Mouse (Mus musculus): ENCODE measurements around the gene Ptchd4. TPM values are rescaled to one million over a fixed set of nuclear protein-coding genes. Genes with fewer than 3 reads are reported as not detected.

Gene Ptchd4
- polyA plus RNA-seq, 1 experiment from 2014 or later, result 0.08 TPM

GRCm38 (mm10) chr17:42304262-42304661, 11.5 kb upstream of the Ptchd4 start:
- Histone ChIP-seq H3K36me3 (ENCODE audit: control insufficient read depth, insufficient read depth) (no peaks in the 10 kb centered on the region), H3K4me3 (ENCODE audit: low read length) (no peak overlapping the region), H3K4me1 (ENCODE audit: control insufficient read depth, insufficient read depth, low read length) (no peaks in the 10 kb centered on the region), H3K9me3 (replicated peaks; ENCODE audit: control insufficient read depth, low read length) (0 out of 2 replicates have a peak, but pooled peaks cover 2% of the 10 kb centered on the region), H3K27me3 (ENCODE audit: control insufficient read depth, insufficient read depth, low read length) (no peaks in the 10 kb centered on the region), H3K27ac (ENCODE audit: low read length) (no peak overlapping the region), H3K4me2 (ENCODE audit: low read depth, low read length) (no peak overlapping the region), H3K9ac (ENCODE audit: low read length) (no peak overlapping the region)
- ATAC-seq (replicated peaks; ENCODE audit: extremely low read depth, insufficient read depth, low FRiP score), result no peak
- WGBS, result 57% methylated on average over 4 of the region's 4 CpGs

- ATAC-seq (replicated peaks; ENCODE audit: extremely low read depth, insufficient read depth, low FRiP score), result no peak
- H3K4me2 ChIP-seq (ENCODE audit: low read depth, low read length), result no peak overlapping the region
- WGBS, result 86% methylated on average over 1 of the region's 1 CpGs
Observed at GRCm38 (mm10) chr17:42307001-42307400, 8.7 kb upstream of the Ptchd4 start.

GRCm38 (mm10) chr17:42310136-42310535, 5.6 kb upstream of the Ptchd4 start:
- Histone ChIP-seq H3K4me1 (ENCODE audit: control insufficient read depth, insufficient read depth, low read length) (no peaks in the 10 kb centered on the region), H3K27me3 (ENCODE audit: control insufficient read depth, insufficient read depth, low read length) (no peaks in the 10 kb centered on the region; the same call in 1 of the 2 replicates), H3K36me3 (ENCODE audit: control insufficient read depth, insufficient read depth) (no peaks in the 10 kb centered on the region), H3K4me3 (ENCODE audit: low read length) (no peak overlapping the region), H3K4me2 (ENCODE audit: low read depth, low read length) (no peak overlapping the region), H3K9ac (ENCODE audit: low read length) (no peak overlapping the region), H3K27ac (ENCODE audit: low read length) (no peak overlapping the region), H3K9me3 (replicated peaks; ENCODE audit: control insufficient read depth, low read length) (0 out of 2 replicates have a peak, but pooled peaks cover 2% of the 10 kb centered on the region)
- no peak for ATAC-seq (replicated peaks; ENCODE audit: extremely low read depth, insufficient read depth, low FRiP score)

More at GRCm38 (mm10) chr17:42307001-42307400, 8.7 kb upstream of the Ptchd4 start:
- Histone ChIP-seq H3K9me3 (replicated peaks; ENCODE audit: control insufficient read depth, low read length) (0 out of 2 replicates have a peak, but pooled peaks cover 2% of the 10 kb centered on the region), H3K36me3 (ENCODE audit: control insufficient read depth, insufficient read depth) (no peaks in the 10 kb centered on the region), H3K4me3 (ENCODE audit: low read length) (no peak overlapping the region), H3K9ac (ENCODE audit: low read length) (no peak overlapping the region), H3K27me3 (ENCODE audit: control insufficient read depth, insufficient read depth, low read length) (no peaks in the 10 kb centered on the region), H3K27ac (ENCODE audit: low read length) (no peak overlapping the region), H3K4me1 (ENCODE audit: control insufficient read depth, insufficient read depth, low read length) (no peaks in the 10 kb centered on the region)

- no peak overlapping the region for H3K27ac ChIP-seq (ENCODE audit: low read length)
- peaks cover 3% of the 10 kb centered on the region; the same call in 1 of the 2 replicates for H3K4me1 ChIP-seq (ENCODE audit: control insufficient read depth, insufficient read depth, low read length)
- H3K27me3 ChIP-seq (ENCODE audit: control insufficient read depth, insufficient read depth, low read length), result peaks cover 13% of the 10 kb centered on the region
- ATAC-seq (replicated peaks; ENCODE audit: extremely low read depth, insufficient read depth, low FRiP score), result no peak
- 2% methylated on average over 22 of the region's 22 CpGs for WGBS
- peak overlapping the region; percentile 95 for H3K4me2 ChIP-seq (ENCODE audit: low read depth, low read length)
- no peaks in the 10 kb centered on the region for H3K36me3 ChIP-seq (ENCODE audit: control insufficient read depth, insufficient read depth)
- peak overlapping the region; percentile 61 for H3K4me3 ChIP-seq (ENCODE audit: low read length)
- peak overlapping the region; percentile 48; the same call in 1 of the 2 replicates for H3K9ac ChIP-seq (ENCODE audit: low read length)
- no peaks in the 10 kb centered on the region for H3K9me3 ChIP-seq (replicated peaks; ENCODE audit: control insufficient read depth, low read length)
Observed at GRCm38 (mm10) chr17:42316612-42316982, 850 bp downstream of the Ptchd4 start.

GRCm38 (mm10) chr17:42335787-42336186, 20.0 kb downstream of the Ptchd4 start:
- Histone ChIP-seq H3K9ac (ENCODE audit: low read length) (no peak overlapping the region), H3K4me3 (ENCODE audit: low read length) (no peak overlapping the region), H3K4me2 (ENCODE audit: low read depth, low read length) (no peak overlapping the region), H3K27ac (ENCODE audit: low read length) (no peak overlapping the region), H3K9me3 (replicated peaks; ENCODE audit: control insufficient read depth, low read length) (no peaks in the 10 kb centered on the region), H3K36me3 (ENCODE audit: control insufficient read depth, insufficient read depth) (no peaks in the 10 kb centered on the region), H3K27me3 (ENCODE audit: control insufficient read depth, insufficient read depth, low read length) (no peaks in the 10 kb centered on the region), H3K4me1 (ENCODE audit: control insufficient read depth, insufficient read depth, low read length) (no peaks in the 10 kb centered on the region)
- ATAC-seq (replicated peaks; ENCODE audit: extremely low read depth, insufficient read depth, low FRiP score), result no peak

GRCm38 (mm10) chr17:42336571-42336970, 20.8 kb downstream of the Ptchd4 start:
- Histone ChIP-seq H3K36me3 (ENCODE audit: control insufficient read depth, insufficient read depth) (no peaks in the 10 kb centered on the region), H3K27ac (ENCODE audit: low read length) (no peak overlapping the region), H3K4me1 (ENCODE audit: control insufficient read depth, insufficient read depth, low read length) (no peaks in the 10 kb centered on the region), H3K9me3 (replicated peaks; ENCODE audit: control insufficient read depth, low read length) (no peaks in the 10 kb centered on the region), H3K4me2 (ENCODE audit: low read depth, low read length) (no peak overlapping the region), H3K27me3 (ENCODE audit: control insufficient read depth, insufficient read depth, low read length) (no peaks in the 10 kb centered on the region), H3K4me3 (ENCODE audit: low read length) (no peak overlapping the region), H3K9ac (ENCODE audit: low read length) (no peak overlapping the region)
- no peak for ATAC-seq (replicated peaks; ENCODE audit: extremely low read depth, insufficient read depth, low FRiP score)
- WGBS, result 71% methylated on average over 6 of the region's 6 CpGs

- H3K9ac ChIP-seq (ENCODE audit: low read length), result no peak overlapping the region
- no peaks in the 10 kb centered on the region for H3K9me3 ChIP-seq (replicated peaks; ENCODE audit: control insufficient read depth, low read length)
- H3K36me3 ChIP-seq (ENCODE audit: control insufficient read depth, insufficient read depth), result no peaks in the 10 kb centered on the region
- H3K4me1 ChIP-seq (ENCODE audit: control insufficient read depth, insufficient read depth, low read length), result no peaks in the 10 kb centered on the region
- H3K27ac ChIP-seq (ENCODE audit: low read length), result no peak overlapping the region
- no peaks in the 10 kb centered on the region for H3K27me3 ChIP-seq (ENCODE audit: control insufficient read depth, insufficient read depth, low read length)
- no peak overlapping the region for H3K4me2 ChIP-seq (ENCODE audit: low read depth, low read length)
- H3K4me3 ChIP-seq (ENCODE audit: low read length), result no peak overlapping the region
- no peak for ATAC-seq (replicated peaks; ENCODE audit: extremely low read depth, insufficient read depth, low FRiP score)
Observed at GRCm38 (mm10) chr17:42346027-42346426, 30.3 kb downstream of the Ptchd4 start.

GRCm38 (mm10) chr17:42358481-42358880, 42.7 kb downstream of the Ptchd4 start:
- no peaks in the 10 kb centered on the region for H3K36me3 ChIP-seq (ENCODE audit: control insufficient read depth, insufficient read depth)
- no peaks in the 10 kb centered on the region for H3K4me1 ChIP-seq (ENCODE audit: control insufficient read depth, insufficient read depth, low read length)
- ATAC-seq (replicated peaks; ENCODE audit: extremely low read depth, insufficient read depth, low FRiP score), result no peak
- H3K9me3 ChIP-seq (replicated peaks; ENCODE audit: control insufficient read depth, low read length), result no peaks in the 10 kb centered on the region
- H3K4me2 ChIP-seq (ENCODE audit: low read depth, low read length), result no peak overlapping the region
- no peak overlapping the region for H3K4me3 ChIP-seq (ENCODE audit: low read length)
- H3K27me3 ChIP-seq (ENCODE audit: control insufficient read depth, insufficient read depth, low read length), result no peaks in the 10 kb centered on the region
- no peak overlapping the region for H3K27ac ChIP-seq (ENCODE audit: low read length)
- H3K9ac ChIP-seq (ENCODE audit: low read length), result no peak overlapping the region
- WGBS, result 29% methylated on average over 1 of the region's 1 CpGs

GRCm38 (mm10) chr17:42363085-42363710, 47.5 kb downstream of the Ptchd4 start:
- H3K4me3 ChIP-seq (ENCODE audit: low read length), result no peak overlapping the region
- no peaks in the 10 kb centered on the region for H3K27me3 ChIP-seq (ENCODE audit: control insufficient read depth, insufficient read depth, low read length)
- no peaks in the 10 kb centered on the region for H3K36me3 ChIP-seq (ENCODE audit: control insufficient read depth, insufficient read depth)
- no peak for ATAC-seq (replicated peaks; ENCODE audit: extremely low read depth, insufficient read depth, low FRiP score)
- no peak overlapping the region for H3K4me2 ChIP-seq (ENCODE audit: low read depth, low read length)
- 69% methylated on average over 6 of the region's 6 CpGs for WGBS
- no peaks in the 10 kb centered on the region for H3K9me3 ChIP-seq (replicated peaks; ENCODE audit: control insufficient read depth, low read length)
- no peaks in the 10 kb centered on the region for H3K4me1 ChIP-seq (ENCODE audit: control insufficient read depth, insufficient read depth, low read length)
- H3K9ac ChIP-seq (ENCODE audit: low read length), result no peak overlapping the region
- no peak overlapping the region for H3K27ac ChIP-seq (ENCODE audit: low read length)

All from heart, embryonic 16.5 days (tissue).